Mouse (Mus musculus): Measurements from ENCODE around the gene Casz1.

Casz1 gene

GRCm38 (mm10) chr4:148936111-148936510 is 131.9 kb downstream of the Casz1 start:
- DNase-seq (ENCODE audit: low spot score in 2 of 2): no peak

GRCm38 (mm10) chr4:148936727-148937126 is 132.5 kb downstream of the Casz1 start:
- no peak for DNase-seq (ENCODE audit: low spot score in 2 of 2)

GRCm38 (mm10) chr4:148938546-148938945 is 134.3 kb downstream of the Casz1 start:
- no peak for DNase-seq (ENCODE audit: low spot score in 2 of 2)

GRCm38 (mm10) chr4:148940674-148941211 is 136.5 kb downstream of the Casz1 start:
- DNase-seq (ENCODE audit: low spot score in 2 of 2): no peak

GRCm38 (mm10) chr4:148941321-148941720 is 137.1 kb downstream of the Casz1 start:
- DNase-seq (ENCODE audit: low spot score in 2 of 2): no peak

GRCm38 (mm10) chr4:148943099-148943498 is 138.9 kb downstream of the Casz1 start:
- no peak for DNase-seq (ENCODE audit: low spot score in 2 of 2)

GRCm38 (mm10) chr4:148945476-148945881 is 141.2 kb downstream of the Casz1 start:
- no peak for DNase-seq (ENCODE audit: low spot score in 2 of 2)

GRCm38 (mm10) chr4:148946071-148946470 is 141.8 kb downstream of the Casz1 start:
- no peak for DNase-seq (ENCODE audit: low spot score in 2 of 2)

- DNase-seq (ENCODE audit: low spot score in 2 of 2): no peak
Observed at GRCm38 (mm10) chr4:148947833-148948388, 143.7 kb downstream of the Casz1 start.

- DNase-seq (ENCODE audit: low spot score in 2 of 2): no peak
Observed at GRCm38 (mm10) chr4:148950487-148950886, 146.3 kb downstream of the Casz1 start.

- no peak for DNase-seq (ENCODE audit: low spot score in 2 of 2)
Observed at GRCm38 (mm10) chr4:148950932-148951650, 146.9 kb downstream of the Casz1 start.

- no peak for DNase-seq (ENCODE audit: low spot score in 2 of 2)
Observed at GRCm38 (mm10) chr4:148951821-148952291, 147.6 kb downstream of the Casz1 start.

- no peak for DNase-seq (ENCODE audit: low spot score in 2 of 2)
Observed at GRCm38 (mm10) chr4:148952328-148953222, 148.3 kb downstream of the Casz1 start.

GRCm38 (mm10) chr4:148955131-148955813 is 151.0 kb downstream of the Casz1 start:
- DNase-seq (ENCODE audit: low spot score in 2 of 2): no peak

- no peak for DNase-seq (ENCODE audit: low spot score in 2 of 2)
Observed at GRCm38 (mm10) chr4:148960011-148960410, 155.8 kb downstream of the Casz1 start.

- no peak for DNase-seq (ENCODE audit: low spot score in 2 of 2)
Observed at GRCm38 (mm10) chr4:148961081-148961480, 156.9 kb downstream of the Casz1 start.

- DNase-seq (ENCODE audit: low spot score in 2 of 2): no peak
Observed at GRCm38 (mm10) chr4:148962096-148962495, 157.9 kb downstream of the Casz1 start.

- DNase-seq (ENCODE audit: low spot score in 2 of 2): no peak
Observed at GRCm38 (mm10) chr4:148964541-148965310, 160.5 kb downstream of the Casz1 start.

- DNase-seq (ENCODE audit: low spot score in 2 of 2): no peak
Observed at GRCm38 (mm10) chr4:148966132-148966531, 161.9 kb downstream of the Casz1 start.

GRCm38 (mm10) chr4:148968859-148969258 is 164.6 kb downstream of the Casz1 start:
- no peak for DNase-seq (ENCODE audit: low spot score in 2 of 2)

- no peak for DNase-seq (ENCODE audit: low spot score in 2 of 2)
Observed at GRCm38 (mm10) chr4:148969610-148970009, 165.4 kb downstream of the Casz1 start.
